Mouse (Mus musculus): Measurements from ENCODE around the gene Dlk1. TPM values are rescaled to one million over a fixed set of nuclear protein-coding genes. Genes with fewer than 3 reads are reported as not detected.

Gene Dlk1
- polyA plus RNA-seq, 1 experiment from 2014 or later = 540 TPM

- no peak overlapping the region for H3K27ac ChIP-seq
- H3K4me1 ChIP-seq = peaks cover 7% of the 10 kb centered on the region
- no peak overlapping the region for H3K4me2 ChIP-seq
- no peak for ATAC-seq
- WGBS (ENCODE audit: insufficient replicate concordance) = 28% methylated on average over 2 of the region's 2 CpGs
- no peak overlapping the region for H3K9ac ChIP-seq
- peaks cover 25% of the 10 kb centered on the region for H3K27me3 ChIP-seq (replicated peaks)
- no peaks in the 10 kb centered on the region for H3K9me3 ChIP-seq (replicated peaks)
- no peak overlapping the region for H3K4me3 ChIP-seq
- H3K36me3 ChIP-seq = no peaks in the 10 kb centered on the region
Measured at GRCm38 (mm10) chr12:109423163-109423562, 29.5 kb upstream of the Dlk1 start.

- WGBS (ENCODE audit: insufficient replicate concordance) = 55% methylated on average over 4 of the region's 4 CpGs
- Histone ChIP-seq H3K36me3 (no peaks in the 10 kb centered on the region), H3K4me1 (peaks cover 3% of the 10 kb centered on the region), H3K4me3 (no peak overlapping the region), H3K9ac (no peak overlapping the region), H3K27ac (no peak overlapping the region), H3K9me3 (replicated peaks) (no peaks in the 10 kb centered on the region), H3K27me3 (replicated peaks) (peaks cover 25% of the 10 kb centered on the region), H3K4me2 (no peak overlapping the region)
- ATAC-seq = no peak
Measured at GRCm38 (mm10) chr12:109423716-109424429, 28.8 kb upstream of the Dlk1 start.

GRCm38 (mm10) chr12:109424753-109425332 is 27.8 kb upstream of the Dlk1 start:
- Histone ChIP-seq H3K4me2 (no peak overlapping the region), H3K9me3 (replicated peaks) (no peaks in the 10 kb centered on the region), H3K4me1 (peaks cover 3% of the 10 kb centered on the region), H3K27ac (no peak overlapping the region), H3K9ac (no peak overlapping the region), H3K27me3 (replicated peaks) (peaks cover 25% of the 10 kb centered on the region), H3K4me3 (no peak overlapping the region), H3K36me3 (no peaks in the 10 kb centered on the region)
- ATAC-seq = no peak
- whole genome bisulfite sequencing (ENCODE audit: insufficient replicate concordance) = 27% methylated on average over 20 of the region's 20 CpGs

- no peak overlapping the region for H3K9ac ChIP-seq
- WGBS (ENCODE audit: insufficient replicate concordance) = 61% methylated on average over 12 of the region's 12 CpGs
- H3K27ac ChIP-seq = no peak overlapping the region
- H3K9me3 ChIP-seq (replicated peaks) = no peaks in the 10 kb centered on the region
- ATAC-seq = no peak
- no peaks in the 10 kb centered on the region for H3K36me3 ChIP-seq
- no peak overlapping the region for H3K4me3 ChIP-seq
- H3K4me2 ChIP-seq = no peak overlapping the region
- H3K4me1 ChIP-seq = no peaks in the 10 kb centered on the region; the same call in 1 of the 2 replicates
- H3K27me3 ChIP-seq (replicated peaks) = peaks cover 25% of the 10 kb centered on the region
Measured at GRCm38 (mm10) chr12:109425982-109426381, 26.6 kb upstream of the Dlk1 start.

GRCm38 (mm10) chr12:109432475-109433130 is 20.0 kb upstream of the Dlk1 start:
- Histone ChIP-seq H3K4me2 (no peak overlapping the region), H3K36me3 (no peaks in the 10 kb centered on the region), H3K9me3 (replicated peaks) (no peaks in the 10 kb centered on the region), H3K27ac (no peak overlapping the region), H3K9ac (no peak overlapping the region), H3K27me3 (replicated peaks) (no peaks in the 10 kb centered on the region; the same call in 1 of the 2 replicates), H3K4me3 (no peak overlapping the region), H3K4me1 (peaks cover 20% of the 10 kb centered on the region)
- 66% methylated on average over 6 of the region's 6 CpGs for WGBS (ENCODE audit: insufficient replicate concordance)
- no peak for ATAC-seq

- H3K4me2 ChIP-seq = peak overlapping the region; percentile 61
- H3K4me1 ChIP-seq = peaks cover 56% of the 10 kb centered on the region
- no peak overlapping the region for H3K4me3 ChIP-seq
- ATAC-seq = peak; percentile 50
- no peaks in the 10 kb centered on the region for H3K9me3 ChIP-seq (replicated peaks)
- peak overlapping the region; percentile 25; the same call in 1 of the 2 replicates for H3K9ac ChIP-seq
- no peaks in the 10 kb centered on the region for H3K27me3 ChIP-seq (replicated peaks)
- H3K27ac ChIP-seq = peak overlapping the region; percentile 85
- WGBS (ENCODE audit: insufficient replicate concordance) = 19% methylated on average over 10 of the region's 10 CpGs
- H3K36me3 ChIP-seq = no peaks in the 10 kb centered on the region
Measured at GRCm38 (mm10) chr12:109436367-109436807, 16.2 kb upstream of the Dlk1 start.

- Histone ChIP-seq H3K4me1 (peaks cover 61% of the 10 kb centered on the region), H3K4me3 (no peak overlapping the region), H3K27ac (peak overlapping the region; percentile 85), H3K4me2 (peak overlapping the region; percentile 61), H3K9ac (peak overlapping the region; percentile 25; the same call in 1 of the 2 replicates), H3K36me3 (no peaks in the 10 kb centered on the region), H3K27me3 (replicated peaks) (no peaks in the 10 kb centered on the region), H3K9me3 (replicated peaks) (no peaks in the 10 kb centered on the region)
- ATAC-seq = peak; percentile 0; the same call in 1 of the 2 replicates
- WGBS (ENCODE audit: insufficient replicate concordance) = 15% methylated on average over 12 of the region's 12 CpGs
Measured at GRCm38 (mm10) chr12:109436852-109437251, 15.8 kb upstream of the Dlk1 start.

GRCm38 (mm10) chr12:109437559-109438350 is 14.9 kb upstream of the Dlk1 start:
- peak overlapping the region; percentile 8; the same call in 1 of the 2 replicates for H3K4me3 ChIP-seq
- peak overlapping the region; percentile 49; the same call in 1 of the 2 replicates for H3K9ac ChIP-seq
- no peaks in the 10 kb centered on the region for H3K9me3 ChIP-seq (replicated peaks)
- peak overlapping the region; percentile 61 for H3K4me2 ChIP-seq
- 2% methylated on average over 25 of the region's 25 CpGs for WGBS (ENCODE audit: insufficient replicate concordance)
- no peaks in the 10 kb centered on the region for H3K27me3 ChIP-seq (replicated peaks)
- peaks cover 67% of the 10 kb centered on the region for H3K4me1 ChIP-seq
- H3K27ac ChIP-seq = peak overlapping the region; percentile 85
- no peaks in the 10 kb centered on the region for H3K36me3 ChIP-seq
- peak; percentile 79 for ATAC-seq

GRCm38 (mm10) chr12:109438383-109438782 is 14.2 kb upstream of the Dlk1 start:
- peak overlapping the region; percentile 64 for H3K27ac ChIP-seq
- H3K9ac ChIP-seq = no peak overlapping the region
- no peak overlapping the region for H3K4me3 ChIP-seq
- peak overlapping the region; percentile 28; the same call in 1 of the 2 replicates for H3K4me2 ChIP-seq
- no peaks in the 10 kb centered on the region for H3K9me3 ChIP-seq (replicated peaks)
- peaks cover 67% of the 10 kb centered on the region for H3K4me1 ChIP-seq
- no peak for ATAC-seq
- H3K36me3 ChIP-seq = no peaks in the 10 kb centered on the region
- 49% methylated on average over 6 of the region's 6 CpGs for WGBS (ENCODE audit: insufficient replicate concordance)
- H3K27me3 ChIP-seq (replicated peaks) = no peaks in the 10 kb centered on the region

GRCm38 (mm10) chr12:109439974-109440373 is 12.6 kb upstream of the Dlk1 start:
- no peak for ATAC-seq
- Histone ChIP-seq H3K4me3 (no peak overlapping the region), H3K27ac (no peak overlapping the region), H3K4me1 (peaks cover 81% of the 10 kb centered on the region), H3K27me3 (replicated peaks) (0 out of 2 replicates have a peak, but pooled peaks cover 10% of the 10 kb centered on the region), H3K4me2 (no peak overlapping the region), H3K9me3 (replicated peaks) (no peaks in the 10 kb centered on the region), H3K36me3 (no peaks in the 10 kb centered on the region), H3K9ac (no peak overlapping the region)
- WGBS (ENCODE audit: insufficient replicate concordance) = 59% methylated on average over 6 of the region's 6 CpGs

- 43% methylated on average over 6 of the region's 6 CpGs for WGBS (ENCODE audit: insufficient replicate concordance)
Measured at GRCm38 (mm10) chr12:109441366-109441765, 11.3 kb upstream of the Dlk1 start.

More at GRCm38 (mm10) chr12:109441366-109441765, 11.3 kb upstream of the Dlk1 start:
- Histone ChIP-seq H3K27me3 (replicated peaks) (peaks cover 23% of the 10 kb centered on the region), H3K4me2 (no peak overlapping the region), H3K4me3 (no peak overlapping the region), H3K9ac (no peak overlapping the region), H3K4me1 (peaks cover 81% of the 10 kb centered on the region), H3K36me3 (no peaks in the 10 kb centered on the region), H3K27ac (no peak overlapping the region), H3K9me3 (replicated peaks) (no peaks in the 10 kb centered on the region)
- ATAC-seq = no peak
